Mouse (Mus musculus) leukemia stem cell, adult 10-12 weeks (primary cell): Measurements from ENCODE around the gene Reep6. TPM values are rescaled to one million over a fixed set of nuclear protein-coding genes. Genes with fewer than 3 reads are reported as not detected.

Experiments
- polyA plus RNA-seq: library from polyadenylated mRNA; stranded (reverse); fragments of >175 nt; gene quantifications from 2 replicates; pipeline ENCODE4 v1.2.3, GENCODE M21; 2012; ENCODE audit warnings: low replicate concordance

Reep6 gene
- polyA plus RNA-seq = 198 and 406 TPM in 2 replicates

DNA sequence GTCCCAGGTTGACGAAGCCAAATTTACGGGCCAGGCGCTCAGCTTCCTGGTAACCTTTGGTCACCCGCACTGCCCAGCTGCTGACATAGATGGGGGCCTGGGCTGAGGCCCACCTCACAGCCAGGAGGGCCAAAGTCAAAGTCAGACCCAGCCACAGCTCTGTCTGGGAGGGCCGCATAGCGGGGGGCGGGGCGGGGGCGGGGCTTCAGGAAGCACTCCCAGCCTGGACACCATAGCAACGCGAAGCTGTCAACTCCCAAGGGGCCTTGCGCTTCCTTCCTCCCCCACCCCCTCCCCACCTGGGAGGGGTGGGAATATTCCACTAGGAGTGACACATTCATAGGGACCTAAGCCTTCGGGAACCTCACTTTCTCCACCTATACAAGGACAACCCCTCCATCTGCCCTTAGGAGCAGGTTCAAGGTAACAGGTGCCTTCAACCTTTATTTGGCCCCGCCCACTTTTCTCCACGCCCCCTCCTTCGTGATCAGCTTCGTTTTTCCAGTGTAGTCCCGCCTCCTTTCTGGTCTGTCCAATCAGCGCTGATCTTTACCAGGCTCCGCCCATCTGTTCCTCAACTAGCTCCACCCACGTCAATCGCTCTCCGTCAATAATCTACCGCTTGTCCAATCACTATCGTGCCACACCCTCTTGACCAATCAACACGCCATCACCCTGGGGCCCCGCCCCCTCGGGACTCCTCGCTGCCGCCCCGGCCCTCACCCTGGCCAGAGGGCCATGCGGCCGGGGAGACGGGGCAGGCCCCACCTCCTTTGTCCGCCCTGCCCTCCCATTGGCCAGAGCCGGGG, at the start of gene Reep6, which contains the start of gene Pcsk4:
Gene Reep6, plus strand, starts transcription at position 681 of the 809 bp plus-strand sequence.
Gene Pcsk4, minus strand, starts transcription at position 226 of the 809 bp plus-strand sequence.

DNA sequence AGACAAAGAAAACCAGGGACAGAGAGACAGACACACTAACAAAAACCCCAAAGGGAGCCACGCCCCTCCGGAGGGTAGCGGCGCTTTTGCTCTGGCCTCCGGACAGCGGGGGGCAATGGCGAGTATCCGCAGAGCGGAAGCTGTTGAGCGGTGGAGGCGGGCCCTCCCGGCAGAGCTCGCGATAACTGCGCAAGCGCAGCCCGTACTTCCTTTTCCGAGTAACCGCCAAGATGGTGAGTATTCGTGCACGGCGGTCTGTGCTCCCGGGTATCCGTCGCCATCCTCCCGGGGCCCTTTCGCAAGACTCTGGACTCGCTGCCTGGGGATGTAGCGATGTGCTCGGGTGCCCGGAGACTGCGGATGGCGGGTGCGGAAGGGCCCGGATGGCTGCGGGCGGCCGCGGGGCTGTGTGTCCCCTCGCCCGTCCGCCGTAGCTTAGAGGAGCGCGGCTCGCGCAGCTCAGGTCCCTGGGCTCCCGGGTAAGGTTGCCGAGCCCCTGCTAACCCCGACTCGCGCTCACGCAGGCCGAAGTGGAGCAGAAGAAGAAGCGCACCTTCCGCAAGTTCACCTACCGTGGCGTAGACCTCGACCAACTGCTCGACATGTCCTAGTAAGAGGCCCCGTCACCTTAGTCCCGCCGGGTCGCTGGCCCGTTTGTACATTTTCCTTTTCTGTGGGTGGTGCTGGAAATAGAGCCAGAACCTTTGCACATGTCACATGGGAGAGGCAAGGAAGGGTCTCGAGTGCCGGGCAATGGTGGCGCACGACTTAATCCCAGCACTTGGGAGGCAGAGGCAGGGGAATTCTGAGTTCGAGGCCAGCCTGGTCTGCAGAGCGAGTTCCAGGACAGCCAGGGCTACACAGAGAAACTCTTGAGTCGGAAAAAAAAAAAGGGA, 37.3 kb upstream of the Reep6 start, which contains the start of gene Rps15:
Gene Rps15, plus strand, starts transcription at position 203 of the 896 bp plus-strand sequence.

DNA sequence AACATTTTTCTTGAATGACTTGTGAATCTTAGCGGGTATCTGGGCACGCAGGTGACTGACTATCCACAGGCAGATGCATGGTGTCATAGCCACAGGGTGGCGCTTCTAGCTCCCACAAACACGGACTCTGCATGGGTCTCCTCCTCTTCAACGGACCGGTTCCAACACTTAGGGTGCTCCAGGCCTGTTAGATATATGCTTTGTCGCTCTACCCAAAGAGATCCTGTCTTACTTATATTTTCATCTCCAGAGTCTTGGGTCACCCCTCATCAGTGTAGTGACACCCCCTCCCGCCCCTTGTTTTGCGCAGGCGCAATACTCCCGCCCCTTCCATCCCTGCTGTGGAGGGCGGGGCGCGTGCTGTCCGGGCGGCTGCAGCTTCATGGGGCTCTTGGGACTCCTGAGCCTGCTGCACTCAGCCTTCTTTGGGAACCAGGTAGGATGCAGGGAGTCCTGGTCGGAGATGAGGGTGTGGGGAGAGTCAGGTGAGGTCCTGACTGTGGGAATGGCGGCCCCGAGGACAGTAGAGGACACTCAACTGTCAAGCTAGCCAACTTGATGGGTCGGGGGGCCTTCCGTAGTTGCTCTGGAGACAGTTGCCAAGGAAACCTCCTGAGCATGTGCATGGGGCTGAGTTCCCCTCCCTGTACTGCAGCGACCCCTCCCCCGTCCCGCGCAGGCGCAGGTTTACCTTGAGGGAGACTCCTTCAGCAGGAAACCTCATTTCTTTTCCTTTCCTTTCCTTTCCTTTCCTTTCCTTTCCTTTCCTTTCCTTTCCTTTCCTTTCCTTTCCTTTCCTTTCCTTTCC, 33.9 kb upstream of the Reep6 start, which contains the start of gene Apc2:
Gene Apc2, plus strand, starts transcription at position 360 of the 808 bp plus-strand sequence.

DNA sequence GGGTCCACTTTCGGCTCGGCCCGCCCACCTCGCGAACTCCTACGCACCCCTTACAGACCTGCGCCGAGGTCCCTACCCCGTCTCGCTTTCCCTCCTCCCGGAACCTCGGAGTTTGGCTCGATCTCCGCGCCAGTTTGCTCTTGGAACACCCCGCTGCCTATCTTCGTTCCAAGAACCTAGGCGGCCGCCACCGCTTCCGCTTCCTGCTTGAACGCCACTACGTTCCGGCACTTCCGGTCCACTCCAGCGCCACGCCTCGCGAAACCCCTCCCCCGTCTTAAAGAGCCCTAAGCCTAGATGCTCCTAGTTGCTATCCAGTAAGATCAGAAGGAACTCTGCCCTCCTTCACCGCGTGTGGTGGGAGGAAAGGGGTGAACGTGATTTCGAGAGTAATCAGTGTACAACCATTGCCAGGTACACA, 9.4 kb upstream of the Reep6 start, which contains the start of gene 2310011J03Rik:
Gene 2310011J03Rik, minus strand, starts transcription at position 198 of the 421 bp plus-strand sequence.

DNA sequence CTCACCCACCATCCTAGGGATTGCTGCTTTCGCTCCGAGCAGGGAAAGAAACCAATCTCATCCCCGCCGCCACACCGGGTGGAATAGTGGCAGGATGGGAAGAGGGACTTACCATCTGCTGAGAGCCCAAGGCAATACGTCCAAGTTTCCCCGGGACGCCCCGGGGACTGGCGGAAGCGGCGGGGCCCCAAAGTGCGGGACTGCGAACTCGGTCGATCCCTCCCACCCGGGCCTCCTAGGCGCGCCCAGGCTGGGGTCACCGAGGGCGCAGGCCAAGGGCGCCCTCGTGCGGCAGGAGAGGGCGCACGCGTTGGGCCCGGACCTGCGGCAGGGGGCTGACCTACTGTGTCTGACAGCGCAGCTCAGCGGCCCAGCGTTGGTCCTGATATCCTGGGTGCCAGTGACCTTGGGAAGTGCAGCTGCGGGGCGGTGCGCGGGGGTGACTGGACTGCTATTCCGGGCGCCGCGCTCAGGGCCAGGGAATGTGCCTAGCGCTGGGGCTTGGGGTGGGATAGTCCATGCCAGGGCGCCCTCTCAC, 18.6 kb downstream of the Reep6 start, which contains the start of gene Adamtsl5:
Gene Adamtsl5, minus strand, starts transcription at position 169 of the 538 bp plus-strand sequence.

DNA sequence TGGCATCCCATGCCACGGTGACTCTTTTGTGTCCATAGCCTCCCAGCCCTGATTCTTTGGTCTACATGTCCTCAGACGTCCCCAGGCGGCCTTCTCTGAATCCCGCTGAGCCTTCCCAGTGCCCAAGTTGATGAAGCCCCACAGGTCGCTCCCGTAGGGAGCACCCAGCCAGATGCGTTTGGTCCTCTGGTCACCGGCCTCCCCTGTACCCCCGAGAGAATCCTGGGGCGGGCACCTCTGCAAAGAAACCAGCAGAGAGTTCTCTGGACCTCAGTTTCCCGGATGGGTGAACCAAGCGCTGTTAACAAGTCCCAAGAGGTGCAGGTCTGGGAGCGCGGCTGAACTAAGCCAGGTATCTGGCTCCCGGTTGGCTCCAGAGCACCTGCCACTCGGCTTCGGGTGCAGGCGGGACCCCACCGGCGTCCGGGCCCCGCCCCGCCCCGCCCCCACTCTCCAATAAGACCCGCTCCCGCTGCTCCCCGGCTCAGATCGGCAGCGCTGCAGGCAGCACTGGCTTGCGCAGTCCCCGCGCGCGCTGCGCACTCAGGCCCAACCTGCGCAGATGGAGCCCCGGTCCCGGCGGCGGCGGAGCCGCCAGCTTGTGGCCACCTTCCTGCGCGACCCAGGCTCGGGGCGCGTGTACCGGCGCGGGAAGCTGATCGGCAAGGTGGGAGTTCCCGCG, 26.4 kb downstream of the Reep6 start, which contains the start of gene Plk5:
Gene Plk5, plus strand, starts transcription at position 459 of the 682 bp plus-strand sequence.

Other genes with a start within 250 kb of the Reep6 start
- 72.7 and 82.1 TPM in 2 replicates for gene Sbno2, start 224.4 kb upstream of the Reep6 start, polyA plus RNA-seq
- gene Stk11, start 214.2 kb upstream of the Reep6 start, polyA plus RNA-seq = 127 and 185 TPM in 2 replicates
- 1,038 and 1,245 TPM in 2 replicates for gene Atp5d, start 191.3 kb upstream of the Reep6 start, polyA plus RNA-seq
- gene Cbarp, start 189.1 kb upstream of the Reep6 start, polyA plus RNA-seq = 40.1 and 43.9 TPM in 2 replicates
- 224 and 253 TPM in 2 replicates for gene Midn, start 181.7 kb upstream of the Reep6 start, polyA plus RNA-seq
- 19.6 and 38.2 TPM in 2 replicates for gene Cirbp, start 164.0 kb upstream of the Reep6 start, polyA plus RNA-seq
- 7.0 and 16.7 TPM in 2 replicates for gene 1600002K03Rik, start 157.0 kb upstream of the Reep6 start, polyA plus RNA-seq
- 1.4 and 1.8 TPM in 2 replicates for gene Efna2, start 150.5 kb upstream of the Reep6 start, polyA plus RNA-seq
- gene Mum1, start 103.5 kb upstream of the Reep6 start, polyA plus RNA-seq = 47.2 and 117 TPM in 2 replicates
- 197 and 234 TPM in 2 replicates for gene Ndufs7, start 80.8 kb upstream of the Reep6 start, polyA plus RNA-seq
- gene Gamt, start 68.9 kb upstream of the Reep6 start, polyA plus RNA-seq = 0.64 and 0.93 TPM in 2 replicates
- gene Dazap1, start 68.5 kb upstream of the Reep6 start, polyA plus RNA-seq = 831 and 856 TPM in 2 replicates
- gene Rps15, start 37.5 kb upstream of the Reep6 start, polyA plus RNA-seq = 1,647 and 3,347 TPM in 2 replicates
- gene Apc2, start 34.0 kb upstream of the Reep6 start, polyA plus RNA-seq = 0.09 and 0.10 TPM in 2 replicates
- gene 2310011J03Rik, start 9.4 kb upstream of the Reep6 start, polyA plus RNA-seq = 80.6 and 113 TPM in 2 replicates
- gene Pcsk4, start 455 bp upstream of the Reep6 start, polyA plus RNA-seq = 29.8 and 43.5 TPM in 2 replicates
- 59.0 and 75.4 TPM in 2 replicates for gene Adamtsl5, start 18.5 kb downstream of the Reep6 start, polyA plus RNA-seq
- not detected in 2 replicates for gene Plk5, start 26.5 kb downstream of the Reep6 start, polyA plus RNA-seq
- gene Mex3d, start 57.7 kb downstream of the Reep6 start, polyA plus RNA-seq = 45.9 and 68.4 TPM in 2 replicates
- gene Mbd3, start 69.6 kb downstream of the Reep6 start, polyA plus RNA-seq = 234 and 272 TPM in 2 replicates
- gene Uqcr11, start 76.9 kb downstream of the Reep6 start, polyA plus RNA-seq = 544 and 1,539 TPM in 2 replicates
- 1,132 and 1,188 TPM in 2 replicates for gene Tcf3, start 103.7 kb downstream of the Reep6 start, polyA plus RNA-seq
- gene Onecut3, start 164.9 kb downstream of the Reep6 start, polyA plus RNA-seq = not detected in 2 replicates
- not detected in 2 replicates for gene Atp8b3, start 209.2 kb downstream of the Reep6 start, polyA plus RNA-seq
- 189 and 285 TPM in 2 replicates for gene Rexo1, start 231.6 kb downstream of the Reep6 start, polyA plus RNA-seq
- gene Klf16, start 247.4 kb downstream of the Reep6 start, polyA plus RNA-seq = 191 and 227 TPM in 2 replicates